28 mouse cellular contexts compared by ENCODE assay signal in the genomic region with DNA sequence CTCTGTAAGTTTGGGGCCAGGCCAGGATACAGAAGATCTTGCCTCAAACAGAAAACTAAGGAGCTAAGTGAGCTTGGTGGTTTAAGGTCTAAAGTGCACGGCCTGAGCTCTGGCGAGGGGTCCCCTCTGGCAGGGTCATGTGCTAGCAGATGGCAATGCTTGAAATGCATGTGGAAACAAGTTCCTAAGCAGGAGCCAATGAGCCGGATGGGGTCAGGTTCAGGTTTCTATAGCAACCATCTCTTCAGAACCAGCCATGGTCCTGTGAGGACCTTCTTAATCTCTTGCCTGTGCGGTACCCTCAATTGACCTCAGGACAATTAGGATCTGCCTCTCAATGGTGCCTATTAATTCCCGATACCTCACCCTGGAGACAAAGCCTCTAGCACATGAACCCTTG. TPM values are rescaled to one million over a fixed set of nuclear protein-coding genes. Genes with fewer than 3 reads are reported as not detected.
DNase-seq lines count a peak whose midpoint lies in the region; ATAC-seq and TF ChIP-seq lines count a peak whose summit lies in the region.
"Had no signal": no experiment of that assay in that cellular context is flagged by ENCODE, and none has a peak within 500 bp of the region (broad histone marks: within the 10 kb centered on the region; RNA-seq: fewer than 3 reads in every experiment).

No protein-coding gene starts in this region.

- no peak overlapping the region for H3K27ac ChIP-seq in hindbrain, postnatal 0 days
- no peak overlapping the region for H3K27ac ChIP-seq in hindbrain, embryonic 11.5 days (ENCODE audit: low read depth, low read length)
- H3K27ac ChIP-seq in midbrain, postnatal 0 days (ENCODE audit: low read depth, low read length) = no peak overlapping the region
- H3K27ac ChIP-seq in midbrain, embryonic 14.5 days (replicated peaks; ENCODE audit: low read depth, low read length) = no peak overlapping the region
- H3K27ac ChIP-seq: embryonic facial prominence, embryonic 12.5 days; forebrain, embryonic 12.5 days; heart, adult 2 months; heart, embryonic 15.5 days; hindbrain, embryonic 14.5 days had no signal

- no peaks in the 10 kb centered on the region for H3K9me3 ChIP-seq in hindbrain, postnatal 0 days (ENCODE audit: low read length)
- no peaks in the 10 kb centered on the region for H3K9me3 ChIP-seq in hindbrain, embryonic 11.5 days (ENCODE audit: control insufficient read depth, low read length)
- H3K9me3 ChIP-seq in midbrain, postnatal 0 days (ENCODE audit: low read length) = no peaks in the 10 kb centered on the region
- no peaks in the 10 kb centered on the region for H3K9me3 ChIP-seq in midbrain, embryonic 14.5 days (ENCODE audit: control insufficient read depth, low read length)
- H3K9me3 ChIP-seq: embryonic facial prominence, embryonic 12.5 days; forebrain, embryonic 12.5 days; heart, embryonic 15.5 days had no signal

- 27% methylated on average over 5 of the region's 5 CpGs for WGBS in hindbrain, postnatal 0 days
- WGBS in hindbrain, embryonic 11.5 days = 46% methylated on average over 5 of the region's 5 CpGs
- 33% methylated on average over 5 of the region's 5 CpGs for WGBS in midbrain, postnatal 0 days
- 28% methylated on average over 5 of the region's 5 CpGs for WGBS in midbrain, embryonic 14.5 days

- H3K27me3 ChIP-seq in hindbrain, postnatal 0 days (ENCODE audit: insufficient read depth, low read length) = no peaks in the 10 kb centered on the region
- H3K27me3 ChIP-seq in hindbrain, embryonic 11.5 days (ENCODE audit: control insufficient read depth, insufficient read depth, low read length) = no peaks in the 10 kb centered on the region
- no peaks in the 10 kb centered on the region for H3K27me3 ChIP-seq in midbrain, postnatal 0 days (ENCODE audit: insufficient read depth, low read length)
- no peaks in the 10 kb centered on the region for H3K27me3 ChIP-seq in midbrain, embryonic 14.5 days (ENCODE audit: control insufficient read depth, insufficient read depth, low read length)
- H3K27me3 ChIP-seq: embryonic facial prominence, embryonic 12.5 days; forebrain, embryonic 12.5 days; heart, embryonic 15.5 days had no signal

- peak; percentile 81 to 88 for DNase-seq in cerebellum, postnatal 10 days
- no peak for DNase-seq in cerebellum, postnatal 36 days
- DNase-seq in hindbrain, postnatal 0 days (ENCODE audit: low spot score) = peak; percentile 36
- DNase-seq in hindbrain, embryonic 11.5 days (ENCODE audit: low spot score) = no peak
- peak; percentile 30 for DNase-seq in midbrain, postnatal 0 days (ENCODE audit: low spot score)
- DNase-seq in midbrain, embryonic 14.5 days = no peak
- DNase-seq in c-Kit-positive CD71-positive TER-119-positive erythroid progenitor cells, embryonic 14.5 days (ENCODE audit: low spot score) = no peak
- DNase-seq: adrenal gland, adult 8-10 months; adrenal gland, postnatal 36 days; B cell, adult 2 months; cerebellum, adult 11 months; cerebellum, adult 8-10 months; forebrain, postnatal 0 days; gastrocnemius, postnatal 14 days; heart, adult 2 months; heart, postnatal 14 days had no signal

- H3K4me3 ChIP-seq in hindbrain, postnatal 0 days (ENCODE audit: low read length) = no peak overlapping the region
- no peak overlapping the region for H3K4me3 ChIP-seq in hindbrain, embryonic 11.5 days (ENCODE audit: low read depth, low read length)
- H3K4me3 ChIP-seq in midbrain, postnatal 0 days (ENCODE audit: low read depth, low read length) = no peak overlapping the region
- H3K4me3 ChIP-seq in midbrain, embryonic 14.5 days (replicated peaks; ENCODE audit: low read depth, low read length) = no peak overlapping the region
- H3K4me3 ChIP-seq: embryonic facial prominence, embryonic 12.5 days; forebrain, embryonic 12.5 days; heart, adult 2 months; heart, embryonic 15.5 days had no signal

- no peak for TF ChIP-seq CTCF in hindbrain, postnatal 0 days (IDR thresholded peaks at IDR 0.05; ENCODE audit: low read depth)
- TF ChIP-seq CTCF in midbrain, postnatal 0 days (IDR thresholded peaks at IDR 0.05) = no peak

- no peak for ATAC-seq in hindbrain, postnatal 0 days
- ATAC-seq in hindbrain, embryonic 11.5 days (ENCODE audit: low FRiP score) = no peak
- no peak for ATAC-seq in midbrain, postnatal 0 days (ENCODE audit: low FRiP score)
- ATAC-seq in midbrain, embryonic 14.5 days (ENCODE audit: low FRiP score, low TSS enrichment) = no peak
- ATAC-seq: CD4-positive, CD25-positive, alpha-beta regulatory T cell, adult 4 months; forebrain, postnatal 0 days; intestine, embryonic 16.5 days had no signal

- H3K9ac ChIP-seq in hindbrain, postnatal 0 days (replicated peaks; ENCODE audit: low read length) = no peak overlapping the region
- H3K9ac ChIP-seq in hindbrain, embryonic 11.5 days (ENCODE audit: low read depth, low read length) = no peak overlapping the region
- no peak overlapping the region for H3K9ac ChIP-seq in midbrain, postnatal 0 days (replicated peaks; ENCODE audit: low read length, poor library complexity, severe bottlenecking)
- no peak overlapping the region for H3K9ac ChIP-seq in midbrain, embryonic 14.5 days (replicated peaks; ENCODE audit: low read length)
- H3K9ac ChIP-seq: embryonic facial prominence, embryonic 12.5 days; forebrain, embryonic 12.5 days; forebrain, postnatal 0 days; heart, embryonic 15.5 days; hindbrain, embryonic 14.5 days had no signal

- peaks cover 10% of the 10 kb centered on the region; the same call in 1 of the 2 replicates for H3K4me1 ChIP-seq in hindbrain, postnatal 0 days (ENCODE audit: insufficient read depth, low read length)
- no peaks in the 10 kb centered on the region for H3K4me1 ChIP-seq in hindbrain, embryonic 11.5 days (replicated peaks; ENCODE audit: control insufficient read depth, insufficient read depth, low read length)
- peaks cover 4% of the 10 kb centered on the region; the same call in 1 of the 2 replicates for H3K4me1 ChIP-seq in midbrain, postnatal 0 days (ENCODE audit: insufficient read depth, low read length)
- 0 out of 2 replicates have a peak, but pooled peaks cover 6% of the 10 kb centered on the region for H3K4me1 ChIP-seq in midbrain, embryonic 14.5 days (ENCODE audit: control insufficient read depth, insufficient read depth, low read length)

- H3K36me3 ChIP-seq in hindbrain, postnatal 0 days (ENCODE audit: insufficient read depth, low read length) = no peaks in the 10 kb centered on the region
- no peaks in the 10 kb centered on the region for H3K36me3 ChIP-seq in hindbrain, embryonic 11.5 days (ENCODE audit: control insufficient read depth, insufficient read depth, low read length)
- no peaks in the 10 kb centered on the region for H3K36me3 ChIP-seq in midbrain, postnatal 0 days (ENCODE audit: insufficient read depth, low read length)
- no peaks in the 10 kb centered on the region for H3K36me3 ChIP-seq in midbrain, embryonic 14.5 days (ENCODE audit: control insufficient read depth, insufficient read depth, low read length)
- H3K36me3 ChIP-seq: embryonic facial prominence, embryonic 12.5 days; forebrain, embryonic 12.5 days; G1E; heart, embryonic 15.5 days had no signal

- no peak overlapping the region for H3K4me2 ChIP-seq in hindbrain, postnatal 0 days (ENCODE audit: low read depth, low read length)
- H3K4me2 ChIP-seq in hindbrain, embryonic 11.5 days (replicated peaks; ENCODE audit: low read depth, low read length) = no peak overlapping the region
- H3K4me2 ChIP-seq in midbrain, postnatal 0 days (ENCODE audit: low read depth, low read length, poor library complexity, severe bottlenecking) = no peak overlapping the region
- no peak overlapping the region for H3K4me2 ChIP-seq in midbrain, embryonic 14.5 days (ENCODE audit: low read length)
- H3K4me2 ChIP-seq: embryonic facial prominence, embryonic 12.5 days; forebrain, embryonic 12.5 days; heart, embryonic 11.5 days; heart, embryonic 15.5 days; hindbrain, embryonic 14.5 days had no signal

RNA-seq across cellular contexts. Expression of gene Tcl1b2, which starts 56.6 kb away (rescaled TPM):
- not detected in 2 replicates for total RNA-seq in hindbrain, postnatal 0 days (2014; rRNA removed)
- not detected in 2 replicates for polyA plus RNA-seq in hindbrain, postnatal 0 days (2015; fragmentation: Nextera tagmentation; extraction: Ambion mirVana)
- not detected in 2 replicates for polyA plus RNA-seq in hindbrain, embryonic 11.5 days (2014; fragmentation: Nextera tagmentation; extraction: Ambion mirVana)
- total RNA-seq in midbrain, postnatal 0 days (2014; rRNA removed) = not detected in 2 replicates
- not detected in 2 replicates for polyA plus RNA-seq in midbrain, postnatal 0 days (2015; fragmentation: Nextera tagmentation; extraction: Ambion mirVana)
- not detected in 2 replicates for polyA plus RNA-seq in midbrain, embryonic 14.5 days (2014; fragmentation: Nextera tagmentation; extraction: Ambion mirVana)
- total RNA-seq: adrenal gland, adult 8-10 months; adrenal gland, postnatal 36 days; common myeloid progenitor, adult 5-6 weeks; forebrain, postnatal 0 days; G1E; gastrocnemius, adult 18-20 months; gastrocnemius, postnatal 14 days; heart, adult 2 months; heart, postnatal 14 days; hematopoietic stem cell, adult 5-6 weeks had no signal
- polyA plus RNA-seq: CD4-positive, CD25-positive, alpha-beta regulatory T cell, adult 4 months; embryonic facial prominence, embryonic 12.5 days; forebrain, embryonic 12.5 days; forebrain, postnatal 0 days; G1E; gonadal fat pad, adult 2 months; heart, adult 2 months; heart, embryonic 11.5 days; heart, embryonic 15.5 days; hindbrain, embryonic 14.5 days; intestine, embryonic 16.5 days had no signal

RNA-seq across cellular contexts. Expression of gene Glrx5, which starts 56.7 kb away (rescaled TPM):
- total RNA-seq in hindbrain, postnatal 0 days (2014; rRNA removed) = 28.6 and 43.1 TPM in 2 replicates
- 195 and 199 TPM in 2 replicates for polyA plus RNA-seq in hindbrain, postnatal 0 days (2015; fragmentation: Nextera tagmentation; extraction: Ambion mirVana)
- polyA plus RNA-seq in hindbrain, embryonic 11.5 days (2014; fragmentation: Nextera tagmentation; extraction: Ambion mirVana) = 179 and 198 TPM in 2 replicates
- 35.8 and 50.9 TPM in 2 replicates for total RNA-seq in midbrain, postnatal 0 days (2014; rRNA removed)
- polyA plus RNA-seq in midbrain, postnatal 0 days (2015; fragmentation: Nextera tagmentation; extraction: Ambion mirVana) = 175 and 185 TPM in 2 replicates
- 171 and 175 TPM in 2 replicates for polyA plus RNA-seq in midbrain, embryonic 14.5 days (2014; fragmentation: Nextera tagmentation; extraction: Ambion mirVana)

Comparison
In these comparisons a context has a peak if more than half of its experiments do, and no peak if none do; other contexts are left out.
1. DNase-seq: peak in cerebellum, postnatal 10 days (2 of 2), hindbrain, postnatal 0 days (single experiment) and midbrain, postnatal 0 days (single experiment); none in cerebellum, postnatal 36 days (0 of 2), hindbrain, embryonic 11.5 days (single experiment), midbrain, embryonic 14.5 days (single experiment) and c-Kit-positive CD71-positive TER-119-positive erythroid progenitor cells, embryonic 14.5 days (single experiment).